Mouse (Mus musculus) liver, postnatal 0 days (tissue): ENCODE data around the gene Dpm1.

Experiments used
- CTCF ChIP-seq: sonication (generic); IDR thresholded peaks from 2 replicates; pipeline ENCODE4 v1.5.1; 2016; ENCODE audit warnings: antibody characterized with exemption, low read depth
- EP300 ChIP-seq: IDR thresholded peaks from 2 replicates; pipeline ENCODE4 v1.6.1; 2016; ENCODE audit warnings: antibody characterized with exemption, low read depth, mild to moderate bottlenecking

DNA sequence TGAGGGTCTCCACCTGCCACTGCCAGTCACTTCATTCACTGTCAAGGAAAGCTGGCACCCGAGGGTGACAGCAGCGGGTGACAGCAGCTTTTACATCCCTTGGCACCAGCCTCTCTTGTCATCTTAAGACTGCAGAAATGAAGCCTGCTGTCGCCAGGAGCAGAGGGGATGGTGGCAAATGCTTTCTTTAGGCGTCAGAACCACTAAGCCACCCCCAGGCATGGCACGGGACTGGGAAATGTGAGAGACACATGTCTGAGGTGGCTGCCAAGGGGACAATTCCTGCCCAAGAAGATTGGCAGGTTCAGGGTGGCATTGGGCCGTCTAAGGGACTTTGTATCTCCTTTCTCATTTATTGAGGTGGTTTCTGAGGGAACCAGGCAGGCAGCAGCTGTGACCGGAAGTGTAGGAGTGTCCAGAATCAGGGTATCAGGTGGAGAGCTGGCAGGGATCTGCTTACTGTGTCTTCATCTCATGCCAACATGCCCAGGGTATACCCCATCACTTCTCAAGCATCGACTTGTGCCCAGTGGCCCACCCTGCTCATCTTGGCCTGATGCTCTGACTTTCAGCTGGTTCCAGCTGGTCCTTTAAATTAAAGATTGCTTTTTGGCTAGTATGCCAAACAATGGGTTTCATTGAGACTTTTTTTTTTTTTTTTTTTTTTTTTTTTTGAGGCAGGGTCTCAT, 17.9 kb upstream of the Dpm1 start:
- TF ChIP-seq EP300 (no peak), CTCF (no peak)
